Mouse (Mus musculus): ENCODE results near the gene Mfap3. TPM values are rescaled to one million over a fixed set of nuclear protein-coding genes. Genes with fewer than 3 reads are reported as not detected.

Mfap3 gene
- polyA plus RNA-seq, 1 experiment, result 10.7 TPM

DNA sequence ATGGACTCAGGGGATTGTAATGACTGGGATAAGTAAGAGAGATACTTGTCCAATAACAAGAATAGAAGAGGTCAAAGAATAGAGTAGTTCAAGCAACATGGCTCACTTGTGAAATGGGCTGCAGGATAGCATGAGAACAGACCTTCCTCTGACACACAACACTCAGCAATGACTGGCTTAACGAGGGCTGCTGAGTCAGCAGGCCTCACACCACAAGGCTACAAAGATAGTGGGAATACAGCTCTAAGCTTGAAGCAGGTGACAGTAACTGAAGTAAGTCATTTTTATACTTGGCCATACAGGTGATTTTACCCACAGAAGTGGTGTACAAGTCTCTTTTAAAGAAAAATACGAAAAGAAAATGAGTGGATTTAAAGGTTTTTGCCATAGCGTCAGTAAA is 7.4 kb downstream of the Mfap3 start:
- peaks cover 1% of the 10 kb centered on the region; the same call in 1 of the 2 replicates for H3K36me3 ChIP-seq (ENCODE audit: control insufficient read depth, insufficient read depth, low read length)
- TF ChIP-seq POLR2A (IDR thresholded peaks at IDR 0.05; ENCODE audit: control insufficient read depth, low read depth, low read length) (no peak), CTCF (IDR thresholded peaks at IDR 0.05; ENCODE audit: control insufficient read depth, insufficient read depth, insufficient replicate concordance, low read depth, low read length) (no peak)

DNA sequence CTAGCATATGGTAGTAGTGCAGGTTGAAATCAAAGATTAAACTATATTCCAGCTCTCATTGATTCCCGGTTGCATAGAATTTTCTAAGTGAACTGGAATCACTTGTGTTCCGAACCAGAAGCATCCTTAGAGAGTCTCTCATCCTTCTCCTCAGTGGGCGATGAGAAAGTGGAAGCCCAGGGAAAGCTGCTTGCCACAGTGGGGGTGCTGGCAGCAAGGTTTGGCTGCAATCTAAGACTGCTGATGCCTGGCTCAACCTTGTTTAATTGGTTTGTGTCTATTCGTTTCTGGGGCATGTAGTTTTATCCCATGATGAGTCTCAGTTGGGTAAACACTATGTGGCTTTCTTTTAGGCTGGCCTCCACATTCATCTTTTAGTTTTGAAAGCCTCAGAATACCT is 9.0 kb downstream of the Mfap3 start:
- H3K4me3 ChIP-seq (ENCODE audit: control insufficient read depth, low read depth, low read length), result no peak overlapping the region
- H3K27me3 ChIP-seq (ENCODE audit: control insufficient read depth, insufficient read depth, low read length), result no peaks in the 10 kb centered on the region
- H3K4me1 ChIP-seq (ENCODE audit: control insufficient read depth, insufficient read depth, low read length), result no peaks in the 10 kb centered on the region; the same call in none of the 2 replicates
- H3K27ac ChIP-seq (ENCODE audit: control insufficient read depth, insufficient read depth, low read depth, low read length), result no peak overlapping the region
- TF ChIP-seq CTCF (IDR thresholded peaks at IDR 0.05; ENCODE audit: control insufficient read depth, insufficient read depth, insufficient replicate concordance, low read depth, low read length), result no peak
- TF ChIP-seq POLR2A (IDR thresholded peaks at IDR 0.05; ENCODE audit: control insufficient read depth, low read depth, low read length), result no peak
- H3K36me3 ChIP-seq (ENCODE audit: control insufficient read depth, insufficient read depth, low read length), result peaks cover 1% of the 10 kb centered on the region; the same call in 1 of the 2 replicates

More for the DNA sequence above, 7.4 kb downstream of the Mfap3 start:
- Histone ChIP-seq H3K4me1 (ENCODE audit: control insufficient read depth, insufficient read depth, low read length) (no peaks in the 10 kb centered on the region; the same call in none of the 2 replicates), H3K27ac (ENCODE audit: control insufficient read depth, insufficient read depth, low read depth, low read length) (no peak overlapping the region), H3K4me3 (ENCODE audit: control insufficient read depth, low read depth, low read length) (no peak overlapping the region), H3K27me3 (ENCODE audit: control insufficient read depth, insufficient read depth, low read length) (no peaks in the 10 kb centered on the region)

DNA sequence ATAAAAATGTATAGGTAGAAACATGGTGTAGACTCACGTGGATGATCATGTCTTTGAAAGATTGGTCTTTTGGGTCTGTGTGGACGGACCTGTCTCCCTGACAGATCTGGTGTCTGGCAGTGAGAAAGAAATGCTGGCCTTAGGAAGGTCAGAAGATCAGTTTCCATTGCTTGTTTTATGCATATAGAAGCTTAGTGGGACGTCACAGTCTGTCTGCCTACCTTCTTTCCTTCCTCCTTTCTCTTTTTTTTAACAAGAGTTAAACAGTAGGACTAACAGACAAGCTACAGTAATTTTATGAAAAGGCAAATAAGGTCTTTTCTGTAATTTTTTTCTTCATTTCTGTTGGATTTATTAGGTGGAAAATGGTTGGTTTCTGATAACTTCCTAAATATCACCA is 10.6 kb downstream of the Mfap3 start:
- H3K27ac ChIP-seq (ENCODE audit: control insufficient read depth, insufficient read depth, low read depth, low read length), result no peak overlapping the region

DNA sequence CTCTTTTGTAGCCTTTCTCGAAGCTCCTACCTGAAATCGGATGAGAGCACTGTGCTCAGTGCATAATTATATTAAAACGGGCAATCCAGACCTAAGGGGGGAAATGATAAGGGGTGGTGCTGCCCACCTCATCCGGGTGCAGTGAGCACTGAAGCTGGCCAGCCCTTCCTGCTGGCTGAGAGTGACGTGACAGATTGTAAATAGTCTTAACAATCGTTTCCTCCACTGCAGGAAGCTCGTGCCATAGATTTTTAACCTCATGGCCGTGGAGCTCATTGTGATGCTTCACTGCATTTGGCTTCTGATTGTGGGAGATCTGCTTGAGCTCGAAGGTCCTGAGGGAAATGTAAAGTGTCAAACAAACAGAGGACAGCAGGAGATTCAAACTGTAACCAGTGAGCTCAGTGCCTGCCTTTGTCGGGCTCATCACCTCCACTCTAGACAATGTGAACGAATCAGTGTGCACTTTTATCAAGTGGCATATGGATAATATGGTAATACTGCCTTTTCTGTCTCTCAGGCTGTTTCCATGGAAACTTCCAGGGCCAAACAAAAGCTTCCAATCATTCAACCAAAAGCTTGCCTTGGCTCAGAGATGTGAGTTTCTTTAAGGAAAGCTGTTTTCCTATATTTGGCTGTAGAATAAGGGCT is 13.0 kb downstream of the Mfap3 start:
- no peak overlapping the region for H3K4me3 ChIP-seq (ENCODE audit: control insufficient read depth, low read depth, low read length)
- H3K27ac ChIP-seq (ENCODE audit: control insufficient read depth, insufficient read depth, low read depth, low read length), result no peak overlapping the region
- peaks cover 1% of the 10 kb centered on the region; the same call in 1 of the 2 replicates for H3K36me3 ChIP-seq (ENCODE audit: control insufficient read depth, insufficient read depth, low read length)
- no peaks in the 10 kb centered on the region for H3K27me3 ChIP-seq (ENCODE audit: control insufficient read depth, insufficient read depth, low read length)
- TF ChIP-seq CTCF (IDR thresholded peaks at IDR 0.05; ENCODE audit: control insufficient read depth, insufficient read depth, insufficient replicate concordance, low read depth, low read length) (no peak), POLR2A (IDR thresholded peaks at IDR 0.05; ENCODE audit: control insufficient read depth, low read depth, low read length) (no peak)
- no peaks in the 10 kb centered on the region for H3K4me1 ChIP-seq (ENCODE audit: control insufficient read depth, insufficient read depth, low read length)

More for the DNA sequence above, 10.6 kb downstream of the Mfap3 start:
- Histone ChIP-seq H3K4me1 (ENCODE audit: control insufficient read depth, insufficient read depth, low read length) (no peaks in the 10 kb centered on the region; the same call in 1 of the 2 replicates), H3K36me3 (ENCODE audit: control insufficient read depth, insufficient read depth, low read length) (peaks cover 1% of the 10 kb centered on the region; the same call in 1 of the 2 replicates), H3K4me3 (ENCODE audit: control insufficient read depth, low read depth, low read length) (no peak overlapping the region), H3K27me3 (ENCODE audit: control insufficient read depth, insufficient read depth, low read length) (no peaks in the 10 kb centered on the region)
- TF ChIP-seq CTCF (IDR thresholded peaks at IDR 0.05; ENCODE audit: control insufficient read depth, insufficient read depth, insufficient replicate concordance, low read depth, low read length), result no peak
- no peak for TF ChIP-seq POLR2A (IDR thresholded peaks at IDR 0.05; ENCODE audit: control insufficient read depth, low read depth, low read length)

DNA sequence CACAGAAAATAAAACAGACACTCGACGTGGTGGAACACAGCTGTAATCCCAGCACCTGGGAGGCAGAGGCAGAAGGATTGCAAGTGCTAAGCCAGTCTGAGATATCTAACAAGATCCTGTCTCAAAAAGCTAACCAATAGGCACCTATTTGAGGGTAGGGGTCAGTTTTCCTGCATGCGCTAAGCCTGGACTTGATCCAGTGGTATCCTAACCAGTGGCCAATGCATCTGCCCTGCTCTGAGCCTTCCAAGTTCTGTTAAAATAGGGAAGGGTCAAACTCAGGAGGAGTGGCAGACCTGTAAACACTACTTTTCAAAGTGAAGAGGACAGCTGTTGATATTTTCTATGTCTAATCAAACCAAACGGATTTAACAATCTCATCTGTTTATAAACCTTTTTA is 13.8 kb downstream of the Mfap3 start:
- Histone ChIP-seq H3K36me3 (ENCODE audit: control insufficient read depth, insufficient read depth, low read length) (peaks cover 1% of the 10 kb centered on the region; the same call in 1 of the 2 replicates), H3K4me3 (ENCODE audit: control insufficient read depth, low read depth, low read length) (no peak overlapping the region), H3K27ac (ENCODE audit: control insufficient read depth, insufficient read depth, low read depth, low read length) (no peak overlapping the region), H3K4me1 (ENCODE audit: control insufficient read depth, insufficient read depth, low read length) (no peaks in the 10 kb centered on the region), H3K27me3 (ENCODE audit: control insufficient read depth, insufficient read depth, low read length) (no peaks in the 10 kb centered on the region)
- TF ChIP-seq CTCF (IDR thresholded peaks at IDR 0.05; ENCODE audit: control insufficient read depth, insufficient read depth, insufficient replicate concordance, low read depth, low read length), result no peak

DNA sequence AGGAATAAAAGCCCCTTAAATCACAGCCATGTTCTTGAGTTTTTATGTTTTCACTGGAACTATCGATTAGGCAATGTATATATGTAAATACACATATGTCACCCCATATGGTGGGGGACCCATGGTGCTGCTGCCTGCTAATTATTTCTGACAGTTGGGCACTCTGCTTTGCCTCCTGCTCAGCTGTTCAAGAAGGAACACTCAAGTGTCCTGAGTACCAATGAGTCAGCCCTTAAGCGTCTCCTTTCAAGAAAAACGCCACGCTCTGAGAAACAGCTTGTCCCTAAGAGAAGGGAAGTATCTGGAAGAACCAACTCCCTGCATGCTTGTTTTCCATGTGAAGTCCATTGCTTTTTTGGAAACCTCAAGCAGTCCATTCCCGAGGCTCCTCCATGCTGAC is 17.4 kb downstream of the Mfap3 start:
- Histone ChIP-seq H3K27ac (ENCODE audit: control insufficient read depth, insufficient read depth, low read depth, low read length) (no peak overlapping the region), H3K27me3 (ENCODE audit: control insufficient read depth, insufficient read depth, low read length) (no peaks in the 10 kb centered on the region), H3K36me3 (ENCODE audit: control insufficient read depth, insufficient read depth, low read length) (no peaks in the 10 kb centered on the region), H3K4me1 (ENCODE audit: control insufficient read depth, insufficient read depth, low read length) (no peaks in the 10 kb centered on the region), H3K4me3 (ENCODE audit: control insufficient read depth, low read depth, low read length) (peak overlapping the region; percentile 84)
- TF ChIP-seq POLR2A (IDR thresholded peaks at IDR 0.05; ENCODE audit: control insufficient read depth, low read depth, low read length) (no peak), CTCF (IDR thresholded peaks at IDR 0.05; ENCODE audit: control insufficient read depth, insufficient read depth, insufficient replicate concordance, low read depth, low read length) (no peak)

DNA sequence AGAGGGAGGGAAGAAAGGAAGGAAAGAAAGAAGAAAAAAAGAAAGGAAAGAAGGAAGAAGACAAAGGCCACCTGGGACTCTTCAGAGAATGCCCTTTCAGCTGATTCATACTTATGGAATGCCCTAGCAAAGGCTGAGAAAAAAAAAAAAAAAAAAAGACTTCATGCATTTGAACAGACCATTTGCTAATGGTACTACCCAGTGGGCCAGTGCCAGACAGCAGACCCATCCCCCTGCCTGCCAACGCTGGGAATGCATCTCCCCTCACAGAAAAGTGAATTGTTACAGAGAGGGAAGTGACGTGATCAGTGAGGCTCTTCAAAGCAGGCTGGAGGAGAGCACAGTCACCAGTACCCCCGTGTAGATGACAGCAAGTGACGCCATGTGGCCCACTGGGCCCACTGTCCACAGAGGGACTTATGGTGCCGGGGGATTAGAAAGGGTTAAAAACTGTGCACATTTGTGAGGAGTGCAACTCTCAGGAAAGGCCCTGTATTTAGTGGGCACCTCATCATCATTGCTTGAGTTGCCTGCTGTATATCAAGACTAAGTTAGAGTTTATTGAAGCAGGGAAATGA is 21.5 kb downstream of the Mfap3 start:
- Histone ChIP-seq H3K36me3 (ENCODE audit: control insufficient read depth, insufficient read depth, low read length) (no peaks in the 10 kb centered on the region), H3K27me3 (ENCODE audit: control insufficient read depth, insufficient read depth, low read length) (no peaks in the 10 kb centered on the region), H3K27ac (ENCODE audit: control insufficient read depth, insufficient read depth, low read depth, low read length) (no peak overlapping the region), H3K4me1 (ENCODE audit: control insufficient read depth, insufficient read depth, low read length) (no peaks in the 10 kb centered on the region), H3K4me3 (ENCODE audit: control insufficient read depth, low read depth, low read length) (no peak overlapping the region)
- TF ChIP-seq CTCF (IDR thresholded peaks at IDR 0.05; ENCODE audit: control insufficient read depth, insufficient read depth, insufficient replicate concordance, low read depth, low read length) (no peak), POLR2A (IDR thresholded peaks at IDR 0.05; ENCODE audit: control insufficient read depth, low read depth, low read length) (no peak)
